Mouse (Mus musculus): ENCODE measurements around the gene Tut7. TPM values are rescaled to one million over a fixed set of nuclear protein-coding genes. Genes with fewer than 3 reads are reported as not detected.
"Not testable (repeated sequence)": the region's sequence is repeated elsewhere in the genome, so short reads cannot be mapped to it uniquely, and the experiment has no call there.

The Tut7 gene
- total and polyA plus RNA-seq, 3 experiments = 47.7 to 135 (median 53.8) TPM

DNA sequence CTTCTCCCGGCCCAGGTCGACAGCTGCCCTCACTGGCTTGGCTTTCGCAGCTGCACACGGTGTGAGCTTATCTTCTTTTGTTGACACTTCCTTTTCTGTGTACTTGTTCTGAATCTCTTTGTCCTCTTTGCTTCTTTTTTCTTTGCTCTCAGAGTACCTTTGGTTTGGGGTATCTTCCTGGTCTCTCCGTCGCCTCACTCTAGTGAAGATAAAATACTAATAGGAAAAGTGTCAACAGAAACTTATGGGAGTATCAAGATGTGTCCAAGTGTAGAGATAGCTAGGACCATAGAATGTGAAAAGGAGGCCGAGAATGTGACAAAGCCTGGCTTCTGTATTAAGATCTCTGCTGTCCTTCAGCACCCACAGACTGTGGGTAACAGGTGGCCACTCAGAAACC, 40.8 kb downstream of the Tut7 start, which contains the start of gene Gm49354:
TSS of gene Gm49354 (minus strand) at position 101 of the 400 bp plus-strand sequence.
- H3K4me1 ChIP-seq (ENCODE audit: control insufficient read depth in 1 of 2, insufficient read depth in 2 of 2, low read length in 2 of 2) = no peaks in the 10 kb centered on the region
- TF ChIP-seq USF1 (IDR thresholded peaks at IDR 0.05; ENCODE audit: low read depth, low read length) = no peak
- no peak for TF ChIP-seq ZMIZ1 (IDR thresholded peaks at IDR 0.05; ENCODE audit: low read depth, low read length)
- no peak for TF ChIP-seq HCFC1 (IDR thresholded peaks at IDR 0.05; ENCODE audit: low read depth, low read length)
- DNase-seq (ENCODE audit: low read depth, low spot score) = no peak
- H3K27ac ChIP-seq (ENCODE audit: control insufficient read depth, low read depth, low read length) = no peak within 1 kb of the TSS
- no peaks in the 10 kb centered on the region for H3K79me2 ChIP-seq (ENCODE audit: control insufficient read depth, insufficient read depth, low read length, poor library complexity)
- peaks cover 0 to 56% of the 10 kb centered on the region in 2 experiments; a peak in 2 of 4 replicates for H3K36me3 ChIP-seq (ENCODE audit: control insufficient read depth in 1 of 2, insufficient read depth in 2 of 2, low read length in 2 of 2)
- H3K9me3 ChIP-seq (replicated peaks; ENCODE audit: insufficient read depth, low read length) = no peaks in the 10 kb centered on the region
- H3K4me3 ChIP-seq (ENCODE audit: control insufficient read depth in 1 of 2, insufficient read depth in 1 of 2, low read depth in 2 of 2, low read length in 2 of 2) = no peak within 1 kb of the TSS
- H3K9ac ChIP-seq (ENCODE audit: control insufficient read depth, low read depth, low read length, poor library complexity, severe bottlenecking) = no peak within 1 kb of the TSS
- H3K27me3 ChIP-seq (ENCODE audit: control insufficient read depth in 1 of 2, insufficient read depth in 2 of 2, low read length in 2 of 2) = no peaks in the 10 kb centered on the region

DNA sequence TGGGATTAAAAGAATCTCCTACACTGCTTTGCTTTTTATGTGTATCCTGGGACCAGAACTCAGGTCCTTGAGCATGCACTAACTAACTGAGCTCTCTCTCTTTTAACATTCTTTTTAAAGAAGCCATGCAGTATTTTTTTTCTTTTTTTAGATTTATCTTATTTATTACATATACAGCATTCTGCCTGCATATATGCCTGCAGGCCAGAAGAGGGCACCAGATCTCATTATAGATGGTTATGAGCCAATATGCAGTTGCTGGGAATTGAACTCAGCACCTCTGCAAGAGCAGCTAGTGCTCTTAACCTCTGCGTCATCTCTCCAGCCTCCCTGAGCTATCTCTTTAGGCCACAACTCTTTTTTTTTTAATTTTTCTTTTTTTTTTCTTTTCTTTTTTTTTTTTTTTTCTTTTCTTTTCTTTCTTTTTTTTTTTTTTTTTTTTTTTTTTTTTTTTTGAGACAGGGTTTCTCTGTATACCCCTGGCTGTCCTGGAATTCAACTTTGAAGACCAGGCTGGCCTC, 43.1 kb downstream of the Tut7 start:
- H3K9ac ChIP-seq (ENCODE audit: control insufficient read depth, low read depth, low read length, poor library complexity, severe bottlenecking); H3K4me1 ChIP-seq (ENCODE audit: control insufficient read depth in 1 of 2, insufficient read depth in 2 of 2, low read length in 2 of 2); H3K79me2 ChIP-seq (ENCODE audit: control insufficient read depth, insufficient read depth, low read length, poor library complexity); H3K4me3 ChIP-seq (ENCODE audit: control insufficient read depth in 1 of 2, insufficient read depth in 1 of 2, low read depth in 2 of 2, low read length in 2 of 2); H3K27me3 ChIP-seq (ENCODE audit: control insufficient read depth in 1 of 2, insufficient read depth in 2 of 2, low read length in 2 of 2); H3K9me3 ChIP-seq (replicated peaks; ENCODE audit: insufficient read depth, low read length); H3K27ac ChIP-seq (ENCODE audit: control insufficient read depth, low read depth, low read length): not testable (repeated sequence)
- TF ChIP-seq RAD21 (IDR thresholded peaks at IDR 0.05; ENCODE audit: low read depth, low read length) = peak; percentile 30
- peak in 2 of 3 experiments; percentile 18 to 53; a peak in 2 of 6 replicates for TF ChIP-seq CTCF (IDR thresholded peaks at IDR 0.05 in 2 of 3, conservative IDR thresholded peaks at IDR 0.05 in 1 of 3; ENCODE audit: control insufficient read depth in 1 of 3, insufficient read depth in 1 of 3, low read depth in 2 of 3, low read length in 3 of 3, poor library complexity in 1 of 3, severe bottlenecking in 1 of 3)
- peak; percentile 19; the same call in 1 of the 2 replicates for TF ChIP-seq SMC3 (IDR thresholded peaks at IDR 0.05; ENCODE audit: low read depth, low read length)
- peak; percentile 88 for TF ChIP-seq ZNF384 (IDR thresholded peaks at IDR 0.05; ENCODE audit: low read depth, low read length)
- TF ChIP-seq ZC3H11A (IDR thresholded peaks at IDR 0.05; ENCODE audit: low read depth, low read length) = peak; percentile 21; the same call in 1 of the 2 replicates
- 0 out of 2 replicates have a peak, but pooled peaks have one; percentile 19 for TF ChIP-seq TBP (IDR thresholded peaks at IDR 0.05; ENCODE audit: low read depth, low read length)
- DNase-seq (ENCODE audit: low read depth, low spot score) = peak; percentile 44
- peaks cover 0 to 49% of the 10 kb centered on the region in 2 experiments; a peak in 2 of 4 replicates for H3K36me3 ChIP-seq (ENCODE audit: control insufficient read depth in 1 of 2, insufficient read depth in 2 of 2, low read length in 2 of 2)

DNA sequence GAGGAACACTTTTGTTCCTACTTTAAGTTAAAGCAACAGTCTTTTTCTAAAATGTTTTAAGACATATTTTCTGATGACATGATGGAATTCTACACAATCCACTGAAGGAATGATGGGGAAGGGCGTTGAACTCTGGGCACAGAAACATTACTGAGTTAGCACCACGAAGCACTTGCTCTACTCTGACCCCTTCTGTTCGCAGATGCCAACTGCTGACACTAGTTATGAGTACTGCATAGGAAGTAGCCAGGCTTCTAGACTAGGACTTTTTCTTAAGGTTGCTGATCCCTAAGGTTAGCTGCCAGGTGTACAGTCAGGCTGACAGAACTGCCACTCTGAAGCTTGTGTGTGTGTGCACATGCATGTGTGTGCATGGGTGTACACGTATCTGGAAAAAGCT, 43.7 kb downstream of the Tut7 start:
- Histone ChIP-seq H3K4me1 (ENCODE audit: control insufficient read depth in 1 of 2, insufficient read depth in 2 of 2, low read length in 2 of 2) (no peaks in the 10 kb centered on the region), H3K79me2 (ENCODE audit: control insufficient read depth, insufficient read depth, low read length, poor library complexity) (no peaks in the 10 kb centered on the region), H3K4me3 (ENCODE audit: control insufficient read depth in 1 of 2, insufficient read depth in 1 of 2, low read depth in 2 of 2, low read length in 2 of 2) (no peak overlapping the region), H3K36me3 (ENCODE audit: control insufficient read depth in 1 of 2, insufficient read depth in 2 of 2, low read length in 2 of 2) (peaks cover 0 to 46% of the 10 kb centered on the region in 2 experiments; a peak in 2 of 4 replicates), H3K27ac (ENCODE audit: control insufficient read depth, low read depth, low read length) (no peak overlapping the region), H3K9me3 (replicated peaks; ENCODE audit: insufficient read depth, low read length) (no peaks in the 10 kb centered on the region), H3K27me3 (ENCODE audit: control insufficient read depth in 1 of 2, insufficient read depth in 2 of 2, low read length in 2 of 2) (no peaks in the 10 kb centered on the region), H3K9ac (ENCODE audit: control insufficient read depth, low read depth, low read length, poor library complexity, severe bottlenecking) (no peak overlapping the region)
- DNase-seq (ENCODE audit: low read depth, low spot score) = peak; percentile 52
- TF ChIP-seq SMC3 (IDR thresholded peaks at IDR 0.05; ENCODE audit: low read depth, low read length) = peak; percentile 38
- no peak for TF ChIP-seq USF2 (IDR thresholded peaks at IDR 0.05; ENCODE audit: borderline replicate concordance in 1 of 2, insufficient read depth in 1 of 2, low read depth in 1 of 2, low read length in 2 of 2)
- no peak for TF ChIP-seq ZKSCAN1 (IDR thresholded peaks at IDR 0.05; ENCODE audit: low read depth, low read length)
- TF ChIP-seq CTCF (IDR thresholded peaks at IDR 0.05 in 2 of 3, conservative IDR thresholded peaks at IDR 0.05 in 1 of 3; ENCODE audit: control insufficient read depth in 1 of 3, insufficient read depth in 1 of 3, low read depth in 2 of 3, low read length in 3 of 3, poor library complexity in 1 of 3, severe bottlenecking in 1 of 3) = peak; percentile 21 to 48 (median 41); a peak in 3 of 6 replicates
- no peak for TF ChIP-seq NRF1 (IDR thresholded peaks at IDR 0.05; ENCODE audit: insufficient read depth, low read depth, low read length, poor library complexity, severe bottlenecking)
- no peak for TF ChIP-seq USF1 (IDR thresholded peaks at IDR 0.05; ENCODE audit: low read depth, low read length)

Measured in MEL (cell line).